Mouse (Mus musculus) heart, embryonic 12.5 days (tissue): Measurements from ENCODE around the gene H2-Eb2. TPM values are rescaled to one million over a fixed set of nuclear protein-coding genes. Genes with fewer than 3 reads are reported as not detected.

ENCODE experiments used
- ATAC-seq: fragments of 200-750 bp; cut with Nextera tagmentation; 2 replicates; pipeline ENCODE4 v1.8.0; 2017; ENCODE audit warnings: moderate TSS enrichment, moderate library complexity; ENCODE audit not compliant: insufficient number of reproducible peaks, low FRiP score
- H3K27ac ChIP-seq: fragments of 300-500 bp; sonication (generic); 2 replicates; pipeline ENCODE4 v1.5.1; 2016; ENCODE audit warnings: mild to moderate bottlenecking, moderate library complexity; ENCODE audit not compliant: poor library complexity, severe bottlenecking
- H3K27me3 ChIP-seq: fragments of 300-500 bp; sonication (generic); replicated peaks from 2 replicates; pipeline ENCODE4 v1.6.1; 2016; ENCODE audit warnings: mild to moderate bottlenecking, moderate library complexity
- H3K36me3 ChIP-seq: fragments of 300-500 bp; sonication (generic); 2 replicates; pipeline ENCODE4 v1.6.1; 2016; ENCODE audit warnings: mild to moderate bottlenecking, moderate library complexity
- H3K4me1 ChIP-seq: fragments of 300-500 bp; sonication (generic); replicated peaks from 2 replicates; pipeline ENCODE4 v1.6.1; 2016; ENCODE audit warnings: mild to moderate bottlenecking
- H3K4me2 ChIP-seq: fragments of 300-500 bp; sonication (generic); 2 replicates; pipeline ENCODE4 v1.6.1; 2016; ENCODE audit warnings: mild to moderate bottlenecking, moderate library complexity
- H3K4me3 ChIP-seq: fragments of 300-500 bp; sonication (generic); 2 replicates; pipeline ENCODE4 v1.5.1; 2016; ENCODE audit warnings: mild to moderate bottlenecking
- H3K9ac ChIP-seq: fragments of 300-500 bp; sonication (generic); 2 replicates; pipeline ENCODE4 v1.6.1; 2016; ENCODE audit warnings: mild to moderate bottlenecking, moderate library complexity
- H3K9me3 ChIP-seq: fragments of 300-500 bp; sonication (generic); replicated peaks from 2 replicates; pipeline ENCODE4 v1.6.1; 2016; ENCODE audit warnings: mild to moderate bottlenecking, moderate library complexity
- WGBS: fragments of 180-500 bp; shearing (Covaris S2); methylation state at CpG from one replicate; pipeline ENCODE4 v1.1.7; 2016; 5-methylcytosine and 5-hydroxymethylcytosine counted together
- polyA plus RNA-seq: library from polyadenylated mRNA; unstranded; fragments of >200 nt; fragmentation: Nextera tagmentation; extraction: Ambion mirVana; gene quantifications from 2 replicates; pipeline ENCODE4 v1.2.1, GENCODE M21; 2016

The H2-Eb2 gene
- polyA plus RNA-seq, 1 experiment from 2014 or later = not detected

DNA sequence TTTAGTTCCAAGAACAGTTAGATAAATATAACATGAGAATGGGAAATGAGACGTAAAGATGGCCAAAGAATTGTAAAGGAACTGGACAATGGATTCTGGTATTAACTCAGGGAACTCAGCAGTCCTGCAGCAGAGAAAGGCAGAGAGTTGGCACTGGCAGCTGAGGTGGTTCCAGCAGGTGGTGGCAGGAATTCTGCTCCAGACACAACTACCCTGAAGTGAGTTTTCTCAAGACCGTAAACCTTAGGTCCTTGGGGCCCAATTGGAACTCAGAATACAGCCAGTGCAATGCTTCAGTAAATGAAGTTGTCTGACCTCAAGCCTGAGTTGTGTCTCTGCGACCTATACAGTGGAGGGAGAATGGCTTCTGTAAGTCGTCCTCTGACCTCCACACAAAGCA lies 31.2 kb upstream of the H2-Eb2 start:
- no peak overlapping the region for H3K4me2 ChIP-seq
- H3K4me3 ChIP-seq = no peak overlapping the region
- no peak overlapping the region for H3K27ac ChIP-seq
- H3K27me3 ChIP-seq = peaks cover 14% of the 10 kb centered on the region; the same call in 1 of the 2 replicates
- no peaks in the 10 kb centered on the region for H3K9me3 ChIP-seq
- 63% methylated on average over 4 of the region's 4 CpGs for WGBS
- no peak for ATAC-seq
- no peaks in the 10 kb centered on the region for H3K4me1 ChIP-seq
- no peak overlapping the region for H3K9ac ChIP-seq
- H3K36me3 ChIP-seq = no peaks in the 10 kb centered on the region

DNA sequence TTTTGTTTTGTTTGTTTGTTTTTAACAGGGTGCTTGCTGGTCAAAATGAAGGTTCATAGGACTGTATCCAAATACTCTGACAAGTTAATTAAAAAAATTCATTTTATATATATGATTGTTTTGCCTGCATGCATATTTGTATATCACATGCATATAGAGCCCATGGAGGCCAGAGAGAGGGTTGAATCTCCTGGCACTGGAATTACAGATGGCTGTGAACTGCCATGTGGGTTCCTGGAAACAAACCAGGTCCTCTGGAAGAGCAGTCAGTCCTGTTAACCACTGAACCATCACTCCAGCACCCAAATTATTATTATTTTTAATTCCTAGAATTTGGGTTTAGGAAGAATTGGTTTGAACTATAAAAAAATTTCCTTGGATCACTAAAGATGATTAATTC lies 30.2 kb upstream of the H2-Eb2 start:
- no peaks in the 10 kb centered on the region for H3K9me3 ChIP-seq
- no peak overlapping the region for H3K9ac ChIP-seq
- no peak for ATAC-seq
- H3K36me3 ChIP-seq = no peaks in the 10 kb centered on the region
- no peak overlapping the region for H3K4me3 ChIP-seq
- H3K27me3 ChIP-seq = peaks cover 14% of the 10 kb centered on the region; the same call in 1 of the 2 replicates
- H3K4me2 ChIP-seq = no peak overlapping the region
- no peak overlapping the region for H3K27ac ChIP-seq
- H3K4me1 ChIP-seq = no peaks in the 10 kb centered on the region

DNA sequence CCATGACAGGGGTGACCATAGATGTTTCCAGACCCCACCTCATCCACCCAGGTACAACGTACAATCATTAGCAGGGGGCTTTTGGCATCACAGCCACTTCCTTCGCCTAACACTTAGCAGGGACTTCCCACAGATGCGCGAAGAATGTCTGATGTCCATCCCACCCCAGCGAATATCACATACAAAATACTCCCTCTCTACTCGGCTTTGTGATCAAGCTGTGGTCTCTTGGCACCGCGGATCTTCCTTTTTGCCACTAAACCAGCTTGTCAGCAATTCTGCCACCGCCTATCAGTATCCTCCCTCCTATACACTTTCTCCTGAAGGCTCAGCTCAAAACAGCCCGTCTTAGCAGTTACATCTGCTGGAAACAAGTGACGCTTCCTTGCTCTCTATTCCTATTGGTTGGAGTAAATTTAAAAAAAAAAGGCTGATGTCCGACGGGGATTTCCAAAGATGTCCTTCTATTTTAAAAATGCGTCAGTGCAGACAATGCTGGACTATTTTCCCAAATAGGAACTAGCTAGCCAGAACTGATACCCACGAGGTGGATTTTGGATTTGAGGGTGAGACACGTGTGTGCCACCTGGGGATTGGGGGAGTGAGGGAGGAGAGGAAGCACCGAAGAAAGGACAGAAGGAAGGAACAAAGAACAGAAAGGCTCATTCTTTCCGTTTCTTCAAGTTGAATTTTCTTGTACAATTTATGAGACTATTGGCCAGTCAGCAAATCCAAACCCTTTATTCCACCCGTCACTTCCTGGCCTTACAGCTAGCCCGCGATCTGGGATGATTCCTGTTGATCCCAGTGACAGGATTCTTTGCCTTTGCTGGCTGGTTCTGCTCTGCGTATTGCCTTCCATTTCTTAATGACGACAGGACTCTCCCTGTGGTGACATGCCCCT lies 29.3 kb upstream of the H2-Eb2 start:
- H3K4me2 ChIP-seq = peak overlapping the region; percentile 60

DNA sequence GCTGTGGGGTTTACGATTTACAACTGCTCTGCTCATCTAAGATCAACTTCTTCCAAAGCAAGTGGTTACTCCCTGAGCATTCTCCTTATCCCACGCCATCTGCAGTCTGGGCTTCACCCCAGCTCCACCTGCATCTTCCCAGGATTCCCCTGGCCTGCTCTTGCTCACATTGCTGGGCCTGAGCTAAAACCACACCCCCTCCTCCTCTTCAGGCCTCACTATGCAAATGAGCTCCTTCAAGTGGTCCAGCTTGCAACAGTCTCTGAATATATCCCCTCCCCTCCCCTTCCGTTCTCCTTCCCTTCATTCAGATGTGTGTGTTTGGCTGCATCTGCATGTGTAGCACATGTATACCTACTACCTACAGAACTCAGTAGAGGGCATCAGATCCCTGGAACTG lies 26.1 kb upstream of the H2-Eb2 start:
- H3K4me2 ChIP-seq = no peak overlapping the region
- no peaks in the 10 kb centered on the region for H3K4me1 ChIP-seq
- peaks cover 14% of the 10 kb centered on the region; the same call in 1 of the 2 replicates for H3K27me3 ChIP-seq
- no peak overlapping the region for H3K4me3 ChIP-seq
- WGBS = 59% methylated on average over 3 of the region's 3 CpGs
- no peak overlapping the region for H3K27ac ChIP-seq
- H3K9me3 ChIP-seq = no peaks in the 10 kb centered on the region
- no peak overlapping the region for H3K9ac ChIP-seq
- ATAC-seq = no peak
- no peaks in the 10 kb centered on the region for H3K36me3 ChIP-seq

More for the DNA sequence above, 29.3 kb upstream of the H2-Eb2 start:
- no peaks in the 10 kb centered on the region for H3K9me3 ChIP-seq
- no peak overlapping the region for H3K9ac ChIP-seq
- H3K4me1 ChIP-seq = no peaks in the 10 kb centered on the region
- peak overlapping the region; percentile 32 for H3K4me3 ChIP-seq
- WGBS = 24% methylated on average over 23 of the region's 23 CpGs
- H3K27ac ChIP-seq = no peak overlapping the region
- H3K27me3 ChIP-seq = peaks cover 14% of the 10 kb centered on the region; the same call in 1 of the 2 replicates
- no peak for ATAC-seq
- no peaks in the 10 kb centered on the region for H3K36me3 ChIP-seq

DNA sequence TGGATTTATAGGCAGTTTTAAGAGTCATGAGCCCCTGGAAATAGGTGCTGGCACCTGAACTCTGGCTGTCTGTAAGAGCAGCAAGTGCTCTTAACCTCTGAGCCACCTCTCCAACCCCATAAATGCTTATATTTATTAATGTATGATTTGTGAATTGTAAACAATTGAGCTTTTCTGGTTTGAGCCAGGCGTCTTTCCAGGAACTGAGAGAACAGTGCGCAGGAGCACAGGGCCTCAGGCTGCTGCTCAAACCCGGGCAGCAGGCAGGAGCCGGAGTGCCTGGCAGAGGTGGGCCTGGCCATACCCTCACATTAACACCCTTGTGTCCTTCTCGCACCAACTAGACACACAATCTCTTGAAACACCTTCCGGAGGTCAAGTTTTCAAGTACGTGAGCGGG lies 25.4 kb upstream of the H2-Eb2 start:
- no peak overlapping the region for H3K4me2 ChIP-seq
- no peaks in the 10 kb centered on the region for H3K36me3 ChIP-seq
- H3K27me3 ChIP-seq = peaks cover 14% of the 10 kb centered on the region; the same call in 1 of the 2 replicates
- no peak overlapping the region for H3K9ac ChIP-seq
- H3K4me3 ChIP-seq = no peak overlapping the region
- no peak overlapping the region for H3K27ac ChIP-seq
- no peaks in the 10 kb centered on the region for H3K4me1 ChIP-seq
- WGBS = 89% methylated on average over 8 of the region's 8 CpGs
- ATAC-seq = no peak
- no peaks in the 10 kb centered on the region for H3K9me3 ChIP-seq

DNA sequence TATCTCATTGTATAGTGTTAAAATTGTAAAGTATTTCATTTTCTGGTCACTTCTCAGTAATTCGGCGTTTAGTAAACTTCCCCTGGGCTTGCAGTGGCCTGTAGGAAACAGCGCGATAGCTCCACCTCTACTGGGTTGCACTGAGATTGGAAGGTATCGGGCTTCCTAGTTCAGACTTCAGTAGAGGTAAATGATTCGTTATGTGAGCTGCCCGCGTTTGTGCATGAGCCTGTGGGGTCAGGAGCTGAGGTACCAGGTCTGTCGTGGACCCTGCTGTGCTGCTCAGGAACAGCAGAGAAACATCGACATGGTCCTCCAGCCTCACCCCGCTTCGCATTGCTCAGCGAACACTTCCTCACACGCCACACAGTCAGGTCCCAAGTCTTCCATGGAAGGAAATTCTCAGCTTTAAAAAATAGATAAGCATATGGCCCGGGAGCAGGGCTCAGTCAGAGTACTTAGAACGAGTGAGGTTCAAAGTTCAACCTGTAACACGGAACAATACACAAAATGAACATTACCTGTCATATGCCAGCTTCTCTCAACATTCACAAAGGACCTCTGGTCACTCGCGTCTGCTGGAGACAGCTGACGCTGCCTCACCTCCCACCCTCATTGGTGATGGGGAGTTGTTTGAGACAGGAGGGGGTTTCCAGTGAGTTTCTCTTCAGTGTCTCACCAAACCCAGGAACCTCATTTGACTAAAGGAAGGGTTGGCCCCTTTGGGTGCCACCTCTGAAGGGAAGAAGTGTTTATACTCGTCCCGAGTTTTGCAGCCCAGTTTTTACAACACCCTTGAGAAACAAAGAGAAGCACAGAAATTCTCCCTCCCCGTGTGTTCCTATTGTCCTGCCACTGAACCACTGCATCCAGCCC lies 24.5 kb upstream of the H2-Eb2 start:
- WGBS = 68% methylated on average over 23 of the region's 23 CpGs

DNA sequence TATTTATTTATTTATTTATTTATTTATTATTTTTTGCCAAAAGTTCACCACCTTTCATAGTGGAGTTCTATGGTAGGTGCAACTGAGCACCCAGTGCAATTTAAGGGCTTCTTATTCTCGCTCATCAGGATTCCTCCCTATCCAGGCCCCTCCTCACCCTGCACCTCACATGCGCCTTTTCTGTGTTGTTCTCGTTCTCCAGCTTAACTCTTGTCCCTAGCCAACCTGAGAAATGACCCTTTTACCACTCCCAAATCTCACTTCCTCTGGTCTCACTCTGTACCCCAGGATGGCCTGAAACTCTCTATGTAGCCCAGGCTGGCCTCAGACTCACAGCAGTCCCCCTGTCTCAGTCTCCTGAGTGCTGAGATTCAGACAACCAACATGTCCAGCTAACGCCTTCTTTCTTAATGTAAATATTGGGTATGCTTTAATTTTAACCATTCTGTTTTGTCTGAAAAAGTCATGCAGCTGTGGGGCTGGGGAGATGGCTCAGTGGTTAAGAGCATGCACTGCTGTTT lies 23.7 kb upstream of the H2-Eb2 start:
- H3K9ac ChIP-seq = no peak overlapping the region
- no peak for ATAC-seq
- no peak overlapping the region for H3K27ac ChIP-seq

More for the DNA sequence above, 24.5 kb upstream of the H2-Eb2 start:
- Histone ChIP-seq H3K27me3 (peaks cover 14% of the 10 kb centered on the region; the same call in 1 of the 2 replicates), H3K9ac (no peak overlapping the region), H3K27ac (no peak overlapping the region), H3K4me2 (no peak overlapping the region), H3K9me3 (no peaks in the 10 kb centered on the region), H3K36me3 (no peaks in the 10 kb centered on the region), H3K4me3 (no peak overlapping the region), H3K4me1 (no peaks in the 10 kb centered on the region)
- no peak for ATAC-seq

DNA sequence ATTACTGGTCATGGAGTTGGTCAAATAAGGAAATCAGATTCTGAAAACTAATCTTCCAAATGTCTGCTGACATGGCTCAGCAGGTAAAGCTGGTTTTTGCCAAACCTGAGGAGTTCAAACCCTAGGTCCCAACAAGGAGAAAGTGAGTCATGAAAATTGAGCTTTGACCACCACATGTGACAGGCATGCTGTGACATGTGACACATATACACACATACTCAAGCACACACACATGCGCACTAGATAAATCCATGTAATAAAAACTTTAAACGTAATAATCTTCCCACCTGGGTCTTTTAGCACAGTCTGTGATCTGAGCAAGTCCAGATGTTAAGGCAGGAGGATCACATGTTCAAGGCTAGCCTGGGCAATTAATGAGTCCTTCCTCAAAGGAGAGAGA lies 21.7 kb upstream of the H2-Eb2 start:
- Histone ChIP-seq H3K27ac (no peak overlapping the region), H3K9ac (no peak overlapping the region), H3K9me3 (no peaks in the 10 kb centered on the region), H3K4me2 (no peak overlapping the region), H3K4me3 (no peak overlapping the region), H3K36me3 (no peaks in the 10 kb centered on the region), H3K27me3 (peaks cover 5% of the 10 kb centered on the region; the same call in 1 of the 2 replicates), H3K4me1 (no peaks in the 10 kb centered on the region)
- ATAC-seq = no peak
- WGBS = 83% methylated on average over 2 of the region's 2 CpGs

More for the DNA sequence above, 23.7 kb upstream of the H2-Eb2 start:
- H3K4me3 ChIP-seq = no peak overlapping the region
- no peaks in the 10 kb centered on the region for H3K36me3 ChIP-seq
- WGBS = 82% methylated on average over 4 of the region's 4 CpGs
- no peak overlapping the region for H3K4me2 ChIP-seq
- H3K4me1 ChIP-seq = no peaks in the 10 kb centered on the region
- H3K27me3 ChIP-seq = peaks cover 11% of the 10 kb centered on the region; the same call in 1 of the 2 replicates
- no peaks in the 10 kb centered on the region for H3K9me3 ChIP-seq

DNA sequence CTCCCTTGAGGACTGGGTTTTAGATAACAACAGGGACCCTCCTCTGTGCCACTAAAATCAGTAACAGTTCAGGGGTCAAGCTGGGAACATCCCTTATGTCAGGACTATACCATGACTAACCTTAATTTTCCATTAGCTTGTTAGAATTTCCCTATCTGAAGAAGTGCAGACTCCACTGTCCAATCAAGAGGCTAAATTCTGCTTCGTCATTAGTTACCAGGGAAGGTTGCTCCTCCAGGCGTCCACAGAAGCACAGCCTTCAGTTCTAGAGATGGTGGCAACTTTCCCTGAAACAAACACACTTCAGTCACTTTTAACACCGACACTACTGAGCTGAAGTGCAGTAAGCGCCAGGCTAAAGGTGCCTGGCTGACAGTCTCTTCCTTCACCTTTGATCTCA lies 20.7 kb upstream of the H2-Eb2 start:
- Histone ChIP-seq H3K27me3 (peaks cover 5% of the 10 kb centered on the region; the same call in 1 of the 2 replicates), H3K4me3 (no peak overlapping the region), H3K9me3 (no peaks in the 10 kb centered on the region), H3K4me2 (no peak overlapping the region), H3K9ac (no peak overlapping the region), H3K4me1 (no peaks in the 10 kb centered on the region), H3K27ac (no peak overlapping the region), H3K36me3 (no peaks in the 10 kb centered on the region)
- ATAC-seq = peak; percentile 62; the same call in 1 of the 2 replicates
- WGBS = 14% methylated on average over 4 of the region's 4 CpGs

DNA sequence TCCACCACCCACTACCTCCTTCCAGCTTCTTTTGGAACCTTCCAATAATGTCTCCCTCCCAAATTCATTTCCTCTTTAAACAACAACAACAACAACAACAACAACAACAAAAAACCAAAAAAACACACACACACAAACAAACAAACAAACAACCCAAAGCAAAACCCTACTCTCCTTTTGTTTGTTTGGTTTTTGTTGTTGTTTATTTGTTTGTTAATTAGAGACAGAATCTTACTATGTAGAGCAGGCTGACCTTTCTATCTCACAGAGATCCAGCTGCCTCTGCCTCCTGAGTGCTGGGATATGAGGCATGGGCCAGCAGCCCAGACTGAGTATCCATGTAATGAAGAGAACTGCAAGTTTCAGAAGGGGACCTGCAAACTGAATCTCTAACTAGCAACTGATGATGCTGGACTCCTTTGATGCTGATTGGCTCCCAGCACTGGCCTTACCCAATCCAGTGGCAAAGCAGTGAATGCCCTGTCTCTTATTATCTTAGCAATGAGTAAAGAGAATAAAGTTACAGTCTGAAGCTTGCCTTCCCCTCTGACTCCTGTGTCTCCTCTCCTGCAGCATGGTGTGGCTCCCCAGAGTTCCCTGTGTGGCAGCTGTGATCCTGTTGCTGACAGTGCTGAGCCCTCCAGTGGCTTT lies 20.0 kb upstream of the H2-Eb2 start, which contains the start of gene H2-Eb1:
Gene H2-Eb1 (plus strand): TSS at position 488 of the 651 bp plus-strand sequence.
- no peak within 1 kb of the TSS for H3K27ac ChIP-seq
- no peak within 1 kb of the TSS for H3K4me2 ChIP-seq
- peak; percentile 68; the same call in 1 of the 2 replicates for ATAC-seq
- H3K27me3 ChIP-seq = peaks cover 5% of the 10 kb centered on the region; the same call in 1 of the 2 replicates
- H3K9ac ChIP-seq = peak within 1 kb of the TSS; percentile 6; the same call in 1 of the 2 replicates
- no peaks in the 10 kb centered on the region for H3K9me3 ChIP-seq
- no peaks in the 10 kb centered on the region for H3K36me3 ChIP-seq
- no peak within 1 kb of the TSS for H3K4me3 ChIP-seq
- H3K4me1 ChIP-seq = no peaks in the 10 kb centered on the region
